Mouse (Mus musculus): ENCODE measurements around the gene Ap2m1. TPM values are rescaled to one million over a fixed set of nuclear protein-coding genes. Genes with fewer than 3 reads are reported as not detected.
"Not testable (repeated sequence)": the region's sequence is repeated elsewhere in the genome, so short reads cannot be mapped to it uniquely, and the experiment has no call there.

The Ap2m1 gene
- 386 and 395 TPM in 2 replicates for polyA plus RNA-seq (2015; fragmentation: Nextera tagmentation; extraction: Ambion mirVana)

- peak within 1 kb of the TSS; percentile 79 for H3K4me2 ChIP-seq
Measured at GRCm38 (mm10) chr16:20535296-20536080, at the start of gene Ap2m1. Gene Ap2m1, plus strand, starts transcription at chr16:20535478.

GRCm38 (mm10) chr16:20486048-20486447 is 49.2 kb upstream of the Ap2m1 start:
- no peak for ATAC-seq (ENCODE audit: insufficient read depth)
- Histone ChIP-seq H3K27me3 (no peaks in the 10 kb centered on the region), H3K4me1 (replicated peaks) (no peaks in the 10 kb centered on the region), H3K9me3 (replicated peaks) (no peaks in the 10 kb centered on the region), H3K27ac (replicated peaks) (no peak overlapping the region), H3K4me2 (no peak overlapping the region), H3K9ac (no peak overlapping the region), H3K36me3 (replicated peaks) (no peaks in the 10 kb centered on the region), H3K4me3 (replicated peaks) (no peak overlapping the region)
- 46% methylated on average over 3 of the region's 3 CpGs for WGBS (ENCODE audit: insufficient replicate concordance)

More at GRCm38 (mm10) chr16:20535296-20536080, at the start of gene Ap2m1:
- peak; percentile 96 for ATAC-seq (ENCODE audit: insufficient read depth)
- peaks cover 35% of the 10 kb centered on the region for H3K4me1 ChIP-seq (replicated peaks)
- H3K9ac ChIP-seq: peak within 1 kb of the TSS; percentile 88
- H3K4me3 ChIP-seq (replicated peaks): peak within 1 kb of the TSS; percentile 80
- under 1% methylated on average over 52 of the region's 52 CpGs for WGBS (ENCODE audit: insufficient replicate concordance)
- H3K27ac ChIP-seq (replicated peaks): peak within 1 kb of the TSS; percentile 96
- no peaks in the 10 kb centered on the region for H3K27me3 ChIP-seq
- H3K9me3 ChIP-seq (replicated peaks): no peaks in the 10 kb centered on the region
- peaks cover 53% of the 10 kb centered on the region for H3K36me3 ChIP-seq (replicated peaks)

GRCm38 (mm10) chr16:20488151-20488550 is 47.1 kb upstream of the Ap2m1 start:
- no peak overlapping the region for H3K9ac ChIP-seq
- H3K4me1 ChIP-seq (replicated peaks): no peaks in the 10 kb centered on the region
- 49% methylated on average over 1 of the region's 1 CpGs for WGBS (ENCODE audit: insufficient replicate concordance)
- H3K36me3 ChIP-seq (replicated peaks): no peaks in the 10 kb centered on the region
- H3K4me2 ChIP-seq: no peak overlapping the region
- no peak overlapping the region for H3K27ac ChIP-seq (replicated peaks)
- H3K4me3 ChIP-seq (replicated peaks): no peak overlapping the region
- H3K9me3 ChIP-seq (replicated peaks): no peaks in the 10 kb centered on the region
- H3K27me3 ChIP-seq: no peaks in the 10 kb centered on the region
- no peak for ATAC-seq (ENCODE audit: insufficient read depth)

- H3K27ac ChIP-seq (replicated peaks); H3K27me3 ChIP-seq; H3K4me3 ChIP-seq (replicated peaks); H3K36me3 ChIP-seq (replicated peaks); H3K4me2 ChIP-seq; H3K9me3 ChIP-seq (replicated peaks); H3K4me1 ChIP-seq (replicated peaks); ATAC-seq (ENCODE audit: insufficient read depth); H3K9ac ChIP-seq: not testable (repeated sequence)
- WGBS (ENCODE audit: insufficient replicate concordance): 66% methylated on average over 9 of the region's 9 CpGs
Measured at GRCm38 (mm10) chr16:20488751-20489150, 46.5 kb upstream of the Ap2m1 start.

GRCm38 (mm10) chr16:20489233-20489632 is 46.0 kb upstream of the Ap2m1 start:
- no peak overlapping the region for H3K4me3 ChIP-seq (replicated peaks)
- no peak overlapping the region for H3K9ac ChIP-seq
- H3K9me3 ChIP-seq (replicated peaks): no peaks in the 10 kb centered on the region
- H3K36me3 ChIP-seq (replicated peaks): no peaks in the 10 kb centered on the region
- H3K27ac ChIP-seq (replicated peaks): no peak overlapping the region
- H3K4me2 ChIP-seq: no peak overlapping the region
- no peak for ATAC-seq (ENCODE audit: insufficient read depth)
- H3K27me3 ChIP-seq: no peaks in the 10 kb centered on the region
- WGBS (ENCODE audit: insufficient replicate concordance): 55% methylated on average over 2 of the region's 2 CpGs
- H3K4me1 ChIP-seq (replicated peaks): no peaks in the 10 kb centered on the region

GRCm38 (mm10) chr16:20490581-20490980 is 44.7 kb upstream of the Ap2m1 start:
- no peak for ATAC-seq (ENCODE audit: insufficient read depth)
- no peaks in the 10 kb centered on the region for H3K27me3 ChIP-seq
- H3K4me3 ChIP-seq (replicated peaks): no peak overlapping the region
- no peak overlapping the region for H3K27ac ChIP-seq (replicated peaks)
- 26% methylated on average over 2 of the region's 2 CpGs for WGBS (ENCODE audit: insufficient replicate concordance)
- no peaks in the 10 kb centered on the region for H3K4me1 ChIP-seq (replicated peaks)
- no peaks in the 10 kb centered on the region for H3K9me3 ChIP-seq (replicated peaks)
- no peaks in the 10 kb centered on the region for H3K36me3 ChIP-seq (replicated peaks)
- no peak overlapping the region for H3K4me2 ChIP-seq
- no peak overlapping the region for H3K9ac ChIP-seq

- Histone ChIP-seq H3K27me3 (no peaks in the 10 kb centered on the region), H3K4me3 (replicated peaks) (no peak overlapping the region), H3K9me3 (replicated peaks) (no peaks in the 10 kb centered on the region), H3K27ac (replicated peaks) (no peak overlapping the region), H3K4me2 (no peak overlapping the region), H3K36me3 (replicated peaks) (no peaks in the 10 kb centered on the region), H3K9ac (no peak overlapping the region), H3K4me1 (replicated peaks) (no peaks in the 10 kb centered on the region)
- no peak for ATAC-seq (ENCODE audit: insufficient read depth)
- WGBS (ENCODE audit: insufficient replicate concordance): 54% methylated on average over 2 of the region's 2 CpGs
Measured at GRCm38 (mm10) chr16:20491301-20491700, 44.0 kb upstream of the Ap2m1 start.

GRCm38 (mm10) chr16:20493452-20493851 is 41.8 kb upstream of the Ap2m1 start:
- Histone ChIP-seq H3K4me2 (no peak overlapping the region), H3K27me3 (no peaks in the 10 kb centered on the region; the same call in 1 of the 2 replicates), H3K27ac (replicated peaks) (no peak overlapping the region), H3K9ac (no peak overlapping the region), H3K4me1 (replicated peaks) (peaks cover 14% of the 10 kb centered on the region), H3K4me3 (replicated peaks) (no peak overlapping the region), H3K36me3 (replicated peaks) (no peaks in the 10 kb centered on the region), H3K9me3 (replicated peaks) (no peaks in the 10 kb centered on the region)
- 36% methylated on average over 2 of the region's 2 CpGs for WGBS (ENCODE audit: insufficient replicate concordance)
- ATAC-seq (ENCODE audit: insufficient read depth): no peak

GRCm38 (mm10) chr16:20496671-20497600 is 38.3 kb upstream of the Ap2m1 start:
- peak overlapping the region; percentile 20 for H3K9ac ChIP-seq
- peaks cover 30% of the 10 kb centered on the region for H3K4me1 ChIP-seq (replicated peaks)
- peak overlapping the region; percentile 5 for H3K27ac ChIP-seq (replicated peaks)
- no peak for ATAC-seq (ENCODE audit: insufficient read depth)
- 20% methylated on average over 25 of the region's 25 CpGs for WGBS (ENCODE audit: insufficient replicate concordance)
- H3K4me3 ChIP-seq (replicated peaks): peak overlapping the region; percentile 46
- H3K4me2 ChIP-seq: peak overlapping the region; percentile 76
- H3K9me3 ChIP-seq (replicated peaks): no peaks in the 10 kb centered on the region
- peaks cover 10% of the 10 kb centered on the region for H3K36me3 ChIP-seq (replicated peaks)
- H3K27me3 ChIP-seq: no peaks in the 10 kb centered on the region; the same call in 1 of the 2 replicates

- Histone ChIP-seq H3K27me3 (no peaks in the 10 kb centered on the region; the same call in 1 of the 2 replicates), H3K27ac (replicated peaks) (0 out of 2 replicates have a peak overlapping the region, but pooled peaks have one; percentile 35), H3K9ac (peak overlapping the region; percentile 68), H3K36me3 (replicated peaks) (peaks cover 22% of the 10 kb centered on the region), H3K4me3 (replicated peaks) (peak overlapping the region; percentile 78), H3K4me1 (replicated peaks) (peaks cover 30% of the 10 kb centered on the region), H3K9me3 (replicated peaks) (no peaks in the 10 kb centered on the region), H3K4me2 (peak overlapping the region; percentile 79)
- ATAC-seq (ENCODE audit: insufficient read depth): peak; percentile 42; the same call in 1 of the 2 replicates
- 18% methylated on average over 16 of the region's 16 CpGs for WGBS (ENCODE audit: insufficient replicate concordance)
Measured at GRCm38 (mm10) chr16:20497980-20498676, 37.1 kb upstream of the Ap2m1 start.

Data from liver, embryonic 15.5 days (tissue).